Mouse (Mus musculus): ENCODE measurements around the gene Loxl1.

- no peak for TF ChIP-seq CTCF (IDR thresholded peaks at IDR 0.05; ENCODE audit: insufficient read depth, low read length)
- TF ChIP-seq POLR2A (IDR thresholded peaks at IDR 0.05; ENCODE audit: borderline replicate concordance, extremely low read depth, low read depth, low read length): no peak
These were observed 15.0 kb downstream of the Loxl1 start for GRCm38 (mm10) chr9:58297961-58298477.

Data from lung, adult 2 months (tissue).